Mouse (Mus musculus) erythroblast, embryonic 14.5 days (primary cell): ENCODE data around the gene Rpap3.

Experiments used
- GATA1 ChIP-seq: IDR thresholded peaks from 2 replicates; pipeline ENCODE4 v1.6.1; 2012; ENCODE audit warnings: low read length, inconsistent platforms, mixed read lengths
- TAL1 ChIP-seq: IDR thresholded peaks from 3 replicates; pipeline ENCODE4 v1.6.1; 2012; ENCODE audit warnings: low read length, inconsistent platforms, mixed read lengths

GRCm38 (mm10) chr15:97720026-97720675, 14.5 kb upstream of the Rpap3 start:
- TF ChIP-seq TAL1 (no peak), GATA1 (no peak)
